Mouse (Mus musculus) erythroblast, adult 5-6 weeks (primary cell): Measurements from ENCODE around the gene Hebp1. TPM values are rescaled to one million over a fixed set of nuclear protein-coding genes. Genes with fewer than 3 reads are reported as not detected.
A peak's percentile ranks its signal among the peaks of the same experiment; 100 is the strongest.

Experiments
- ATAC-seq: replicated peaks from 2 replicates; pipeline ENCODE4 v1.8.0; 2016; ENCODE audit warnings: moderate number of reproducible peaks, mild to moderate bottlenecking, moderate TSS enrichment, inconsistent platforms; ENCODE audit not compliant: poor library complexity, low FRiP score, severe bottlenecking
- total RNA-seq, 2 experiments: library from RNA; stranded (forward) in 1 of 2; stranded (reverse) in 1 of 2; fragments of 150-400 nt in 1 of 2; fragments of 200-764, 138-1000 nt in 1 of 2; gene quantifications; 2 replicates each; pipeline versions ENCODE4 v1.2.3 to v1.2.4; 2015 to 2017; ENCODE audit warnings: low replicate concordance in 2 of 2

Gene Hebp1
- 72.1 and 87.8 TPM in 2 replicates for total RNA-seq (2015; ENCODE audit: low replicate concordance)
- 143 and 274 TPM in 2 replicates for total RNA-seq (2017; ENCODE audit: low replicate concordance)

DNA sequence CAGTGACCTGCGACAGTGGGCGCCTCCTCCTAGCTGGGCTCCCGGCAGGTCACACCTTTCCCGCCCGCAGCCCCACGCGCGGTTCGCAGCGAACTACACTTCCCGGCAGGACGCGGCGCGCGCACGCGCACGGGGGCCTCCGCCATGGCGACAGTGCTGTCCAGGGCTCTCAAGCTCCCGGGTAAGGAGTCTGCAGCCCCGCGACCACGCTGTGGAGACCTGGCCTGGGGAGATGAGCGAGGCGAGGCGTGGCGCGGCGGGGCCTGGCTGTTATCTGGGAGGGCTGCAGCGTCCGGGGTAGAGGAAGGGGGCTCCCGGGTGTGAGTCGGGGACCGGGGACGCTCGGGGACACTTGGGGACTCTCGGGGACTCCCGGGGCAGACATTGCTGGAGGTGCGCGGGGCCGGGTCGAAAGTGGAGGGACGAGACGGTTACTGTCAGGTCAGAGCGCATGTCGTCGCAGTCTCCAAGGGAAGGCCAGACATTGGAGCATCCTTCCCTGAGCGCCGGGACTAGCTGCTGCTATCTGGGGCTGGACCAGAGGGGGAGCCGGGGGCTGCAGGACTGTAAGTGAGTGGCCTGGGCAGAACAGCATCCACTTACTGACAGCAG is at the start of gene Hebp1, which contains the start of gene Fam234b:
Hebp1 (minus strand) TSS at position 102 of the 612 bp plus-strand sequence.
Fam234b (plus strand) TSS at position 57 of the 612 bp plus-strand sequence.
- peak; percentile 60 for ATAC-seq

DNA sequence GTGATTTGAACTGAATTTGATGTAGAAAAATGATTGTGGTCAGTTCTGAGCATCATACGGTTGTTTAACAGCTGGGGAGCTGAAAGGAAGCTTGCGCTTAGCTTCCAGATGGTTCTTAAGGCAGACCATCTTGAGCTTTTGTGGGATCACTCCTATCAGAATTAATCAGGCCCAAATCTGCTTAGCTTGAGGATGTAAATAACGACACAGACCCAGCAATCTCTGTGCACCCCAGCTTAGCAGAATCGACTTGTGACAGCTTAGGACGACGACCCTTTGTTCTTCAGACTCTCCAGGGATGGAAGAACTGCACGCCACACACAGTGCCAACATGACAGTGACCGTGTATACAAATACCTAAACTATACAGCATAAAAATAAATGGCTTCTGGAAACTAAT is 47.8 kb upstream of the Hebp1 start:
- ATAC-seq = no peak

DNA sequence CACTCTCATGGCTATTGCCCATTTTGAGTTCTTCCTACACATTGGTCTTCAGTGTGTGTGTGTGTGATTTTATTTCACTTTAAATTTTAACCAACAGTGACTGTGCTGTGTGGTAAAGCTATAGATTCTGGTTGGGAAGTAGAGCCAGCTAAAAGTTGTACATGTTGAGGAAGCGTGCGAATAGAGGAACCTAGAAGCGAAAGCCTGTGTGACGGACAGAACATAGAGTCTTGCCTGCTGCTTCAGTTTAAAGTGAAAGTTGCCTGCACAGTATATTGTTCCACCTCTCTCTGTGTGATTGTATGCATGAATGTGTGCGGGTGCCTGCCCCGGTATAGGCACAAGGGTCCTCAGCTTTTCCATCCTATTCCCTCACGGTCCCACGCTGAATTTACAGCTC is 42.5 kb upstream of the Hebp1 start:
- no peak for ATAC-seq

DNA sequence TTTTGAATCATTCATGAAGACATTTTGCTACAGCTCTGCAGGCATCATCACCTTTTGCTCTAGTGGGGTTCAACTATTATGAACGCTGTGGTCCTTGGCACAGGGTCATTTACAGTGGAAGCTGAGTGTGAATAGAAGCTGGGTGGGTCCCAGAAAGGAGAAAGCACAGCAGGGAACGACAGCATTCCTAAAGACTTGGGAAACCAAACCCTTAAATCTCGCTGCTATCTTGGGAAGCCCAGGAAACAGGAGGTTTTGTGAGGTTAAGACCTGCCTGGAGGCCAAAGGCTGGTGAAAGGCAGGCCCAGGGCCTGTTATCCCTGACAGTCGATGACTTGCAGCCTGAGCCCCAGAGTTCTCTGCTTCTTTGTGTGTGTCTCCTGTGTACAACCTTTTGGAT is 40.4 kb upstream of the Hebp1 start:
- ATAC-seq = no peak

DNA sequence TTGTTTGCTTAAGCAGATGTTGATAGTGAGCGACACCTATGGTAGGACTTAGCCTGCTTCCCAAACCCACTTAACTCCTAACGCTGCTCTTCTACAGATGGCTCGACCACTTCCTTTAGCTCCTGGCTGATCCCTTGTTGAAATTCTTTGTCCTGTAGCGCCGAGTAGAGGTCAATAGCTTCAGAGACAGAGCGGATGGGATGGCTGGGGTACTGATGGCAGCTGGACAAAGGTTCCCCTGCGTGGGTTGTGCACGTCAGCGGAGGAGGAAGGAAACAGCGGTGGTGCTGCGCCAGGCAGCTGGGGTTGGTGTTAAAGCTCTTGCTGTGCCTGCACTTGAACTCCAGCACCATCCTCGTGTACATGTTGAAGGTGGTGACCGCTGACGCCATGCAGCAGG is 39.5 kb upstream of the Hebp1 start:
- ATAC-seq = no peak

DNA sequence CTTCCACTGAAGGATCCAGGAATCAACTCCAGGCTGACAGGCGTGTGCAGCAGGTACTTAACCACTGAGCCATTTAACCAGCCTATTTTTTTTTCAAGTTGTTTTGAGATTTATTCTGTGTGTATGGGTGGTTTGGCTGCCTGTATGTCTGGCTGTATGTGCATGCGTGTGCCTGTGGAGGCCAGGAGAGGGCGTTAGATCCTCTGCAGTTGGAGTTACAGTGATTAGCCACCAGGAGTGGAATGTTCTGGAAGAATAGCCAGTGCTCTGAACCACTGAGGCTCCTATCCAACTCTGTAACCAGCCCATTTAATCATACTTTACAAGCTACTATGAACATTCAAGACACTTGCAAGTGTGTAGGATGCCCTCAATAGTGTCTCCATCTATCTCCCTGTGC is 38.8 kb upstream of the Hebp1 start:
- no peak for ATAC-seq

DNA sequence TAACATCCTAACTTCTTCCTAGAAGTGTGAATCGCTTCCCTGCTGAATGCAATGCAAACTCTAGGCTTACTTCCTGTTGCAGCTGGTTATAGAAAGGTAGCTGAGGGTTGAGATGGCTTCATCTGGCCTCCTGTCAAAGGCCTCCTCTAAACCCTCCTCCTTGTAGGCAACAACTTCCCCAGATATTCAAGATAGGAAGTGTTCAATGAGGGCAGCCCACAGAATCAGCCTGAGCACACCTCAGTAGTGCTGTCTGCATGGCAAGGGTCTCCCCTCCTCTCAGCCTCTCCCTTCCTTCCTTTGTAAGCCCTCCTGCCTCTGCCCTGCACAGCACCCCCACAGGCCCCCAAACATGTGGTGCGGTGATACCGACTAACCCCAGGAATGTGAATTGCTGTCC is 37.9 kb upstream of the Hebp1 start:
- no peak for ATAC-seq

DNA sequence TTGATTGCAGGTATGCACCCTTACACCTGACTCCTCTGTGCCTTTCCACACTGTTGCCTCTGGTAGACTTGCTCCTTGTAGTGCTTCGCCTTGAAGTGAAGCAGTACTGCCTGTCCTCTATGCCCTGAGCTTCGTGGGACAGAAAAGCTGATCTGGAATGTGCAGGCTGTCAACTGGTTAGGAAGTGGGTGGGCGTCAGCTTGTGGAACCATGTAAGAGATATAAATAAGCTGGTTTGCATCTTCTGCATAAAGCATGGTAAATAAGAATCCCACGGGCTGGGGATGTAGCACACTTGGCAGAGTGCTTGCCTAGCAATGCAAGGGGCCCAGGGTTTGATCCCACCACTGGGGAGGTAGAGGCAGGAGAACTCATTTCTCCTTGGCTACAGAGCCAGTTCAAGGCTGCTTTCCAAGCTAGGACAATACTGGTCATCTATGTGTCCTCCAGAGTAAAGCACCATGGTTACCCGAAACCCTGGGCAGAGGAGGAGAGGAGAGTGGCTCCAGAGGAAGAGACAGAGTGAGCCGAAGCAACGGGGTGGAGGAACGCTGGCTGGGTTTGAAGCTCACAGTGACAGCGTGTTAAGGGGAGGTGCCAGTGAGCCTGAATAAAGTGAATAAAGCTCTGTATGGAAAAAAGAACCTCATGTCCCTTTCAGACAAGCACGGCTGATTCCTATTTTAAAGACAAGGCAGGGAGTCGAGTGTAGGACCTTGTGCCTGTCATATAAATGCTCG is 34.8 kb upstream of the Hebp1 start:
- ATAC-seq = no peak

DNA sequence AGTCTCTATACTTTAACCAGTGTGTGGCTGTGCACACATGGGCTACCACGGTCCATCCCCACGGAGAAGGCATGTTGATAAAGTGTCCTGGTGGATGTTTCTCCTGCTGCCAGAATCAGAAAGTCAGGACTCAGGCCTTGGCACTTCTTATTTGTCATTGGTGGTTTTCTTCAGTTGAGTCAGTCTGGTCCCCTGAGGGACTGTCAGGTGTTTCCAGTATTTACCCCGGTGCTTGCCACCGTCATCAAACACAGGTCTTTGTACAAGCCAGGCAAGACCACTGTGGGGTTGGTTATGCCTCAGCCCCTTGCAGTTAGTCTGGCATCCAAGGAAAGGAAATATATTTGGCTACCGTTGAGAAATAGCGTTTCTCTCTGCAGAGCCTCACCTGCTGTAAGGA is 32.8 kb upstream of the Hebp1 start:
- no peak for ATAC-seq

DNA sequence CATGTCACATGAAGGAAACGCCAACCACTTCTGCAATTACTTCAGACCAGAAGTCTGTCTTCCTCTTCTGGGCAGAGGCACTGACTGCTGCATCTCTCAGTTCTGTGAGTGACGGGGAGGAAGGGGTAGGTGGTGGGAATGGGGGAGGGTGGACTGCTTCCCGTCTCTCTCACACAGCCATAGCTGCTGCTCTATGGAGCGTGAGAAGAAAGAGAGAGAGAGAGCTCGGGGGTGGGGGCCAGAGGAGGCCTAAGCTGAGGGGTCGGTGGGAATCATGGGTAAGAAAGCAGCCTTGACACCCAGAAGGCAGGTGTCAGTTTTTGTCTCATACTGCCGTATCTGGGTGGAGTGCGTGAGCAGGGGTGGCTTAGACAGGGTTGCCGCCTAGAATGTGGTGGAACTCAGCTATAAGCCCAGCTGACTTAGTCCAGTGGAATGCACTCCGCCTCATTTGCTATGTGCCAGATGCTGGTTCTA is 30.7 kb upstream of the Hebp1 start:
- ATAC-seq = no peak

DNA sequence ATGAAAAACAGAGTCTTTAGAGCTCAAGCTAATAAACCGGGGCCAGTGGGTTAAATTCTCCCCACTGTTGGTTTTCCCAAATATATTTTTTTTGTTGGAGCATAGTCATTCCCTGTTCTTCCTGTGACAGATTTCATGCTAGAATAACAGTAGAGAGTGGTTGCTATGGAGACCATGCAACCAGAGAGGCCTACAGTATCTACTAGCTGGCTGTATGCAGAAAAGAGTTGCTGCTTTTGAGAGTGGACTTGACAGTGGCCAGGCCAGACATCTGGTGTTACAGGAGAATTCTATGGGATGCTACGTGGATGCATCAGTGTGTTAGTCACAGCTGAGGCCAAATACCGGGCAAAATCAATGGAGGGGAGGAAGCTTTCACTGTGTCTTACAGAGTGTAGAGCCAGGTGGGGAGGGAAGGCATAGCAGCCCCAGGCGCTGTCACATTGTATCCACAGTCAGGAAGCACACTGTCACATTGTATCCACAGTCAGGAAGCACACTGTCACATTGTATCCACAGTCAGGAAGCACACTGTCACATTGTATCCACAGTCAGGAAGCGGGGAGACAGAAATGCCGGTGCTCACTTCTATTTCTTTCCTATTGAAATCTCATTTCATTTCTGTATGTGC is 26.1 kb upstream of the Hebp1 start:
- ATAC-seq = no peak

DNA sequence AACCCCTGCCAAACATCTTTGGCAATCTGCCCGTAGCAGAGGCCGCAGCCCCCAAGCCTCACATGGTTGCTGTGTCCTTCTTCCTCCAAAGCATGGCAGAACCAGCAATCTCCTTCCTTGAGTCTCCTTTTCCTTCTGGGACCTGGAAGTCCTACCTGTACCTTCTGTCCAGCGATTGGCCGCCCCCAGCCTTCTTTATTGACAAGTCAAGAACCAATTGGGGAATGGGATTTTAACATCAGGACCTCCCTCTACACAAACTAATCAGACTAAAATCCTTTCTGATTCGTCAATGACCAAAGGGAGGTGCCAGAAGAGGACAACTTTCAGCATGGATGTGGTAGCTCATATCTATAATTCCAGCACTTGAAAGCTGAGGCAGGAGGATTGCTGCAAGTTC is 22.1 kb upstream of the Hebp1 start:
- no peak for ATAC-seq

DNA sequence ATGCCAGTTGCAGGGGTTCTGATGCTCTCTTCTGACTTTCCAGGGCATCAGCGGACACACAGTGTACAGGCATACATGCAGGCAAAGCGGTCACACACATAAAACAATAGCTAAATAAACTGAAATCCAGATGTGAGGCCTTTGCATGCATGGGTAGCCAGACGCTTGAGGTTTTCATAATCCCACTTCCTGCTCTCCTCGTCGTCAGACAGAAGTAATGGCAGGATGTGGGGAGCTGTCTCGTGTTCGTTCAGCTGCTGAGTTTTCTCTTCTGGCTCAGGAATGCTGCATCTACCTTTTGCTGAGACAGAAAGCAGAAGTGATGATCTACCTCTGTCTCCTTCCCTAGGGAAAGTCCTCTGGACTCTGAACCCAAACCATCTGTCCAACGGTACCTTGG is 20.5 kb upstream of the Hebp1 start:
- ATAC-seq = no peak

DNA sequence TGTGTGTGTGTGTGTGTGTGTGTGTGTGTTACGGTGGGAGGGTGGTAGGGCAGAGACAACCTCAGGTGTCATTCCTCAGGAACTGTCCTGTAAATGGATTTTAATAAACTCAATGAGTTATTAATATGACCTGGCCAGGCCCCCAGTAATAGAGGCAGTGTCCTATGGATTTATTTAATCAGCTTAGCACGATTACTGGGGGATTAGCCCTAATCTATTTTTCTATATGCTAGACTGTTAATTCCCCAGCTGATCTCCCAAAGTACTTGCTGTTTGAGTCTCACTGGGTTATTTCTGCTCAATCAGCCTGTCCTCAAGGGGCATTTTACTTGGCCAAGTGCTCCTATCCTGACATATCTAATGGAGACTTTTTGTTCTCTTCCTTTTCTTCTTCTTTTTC is 14.8 kb upstream of the Hebp1 start:
- ATAC-seq = no peak

DNA sequence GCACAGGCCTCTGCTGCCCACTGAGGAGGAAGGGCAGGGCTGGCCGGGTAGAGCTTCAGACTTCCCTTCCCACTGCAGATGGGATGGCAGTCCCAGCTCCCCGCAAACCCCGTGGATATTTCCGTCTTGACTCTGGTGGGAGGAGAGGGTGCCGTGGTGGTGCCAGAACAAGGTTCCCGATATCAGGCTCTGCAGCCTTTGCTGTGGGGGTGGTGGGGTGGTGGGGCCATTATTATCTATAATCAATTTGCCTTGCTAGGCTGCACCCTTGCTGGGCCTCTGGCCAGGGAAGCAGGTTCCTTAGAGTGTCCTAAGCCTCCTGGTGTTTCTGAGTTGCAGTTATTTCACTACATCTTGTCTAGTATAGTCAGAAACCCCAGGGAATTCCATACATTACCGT is 13.3 kb upstream of the Hebp1 start:
- no peak for ATAC-seq

DNA sequence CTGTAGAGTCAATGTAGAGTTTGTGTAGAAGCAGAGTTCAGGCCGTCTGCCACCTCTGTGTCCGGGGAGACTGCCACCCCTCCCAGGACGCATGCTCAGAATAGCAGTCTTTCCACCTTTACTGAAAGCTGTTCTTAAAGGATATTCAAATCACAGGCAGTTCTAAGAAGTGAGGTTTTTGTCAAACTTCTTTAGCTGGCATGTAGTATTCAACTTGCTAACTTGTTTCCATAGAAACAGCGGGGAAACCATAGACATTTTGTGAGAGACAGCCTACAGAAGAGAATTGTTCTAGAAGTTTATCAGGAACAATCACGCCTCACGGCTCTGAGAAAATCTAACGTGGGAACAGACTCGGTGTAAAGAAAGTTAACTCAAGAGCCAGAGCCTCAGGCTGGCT is 9.1 kb upstream of the Hebp1 start:
- ATAC-seq = no peak

DNA sequence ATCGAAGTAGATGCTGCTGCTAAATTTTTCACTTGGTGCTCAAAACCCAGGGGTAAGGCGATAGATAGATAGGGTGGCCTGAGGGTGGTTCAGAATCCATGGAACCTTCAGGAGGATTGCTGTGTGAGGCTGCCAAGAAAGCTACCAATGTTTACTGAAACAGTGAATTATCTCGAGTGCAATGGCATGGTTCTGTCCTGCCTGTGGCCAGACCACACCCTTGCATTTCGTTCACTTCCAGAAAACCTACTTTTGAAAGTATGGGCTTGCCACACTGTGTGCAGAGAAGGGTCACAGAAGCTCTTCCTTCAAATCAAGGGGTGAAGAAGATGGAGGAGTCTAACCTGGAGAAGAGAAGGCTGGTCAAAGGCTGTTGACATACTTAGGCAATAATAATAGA is 8.0 kb upstream of the Hebp1 start:
- peak; percentile 52 for ATAC-seq

DNA sequence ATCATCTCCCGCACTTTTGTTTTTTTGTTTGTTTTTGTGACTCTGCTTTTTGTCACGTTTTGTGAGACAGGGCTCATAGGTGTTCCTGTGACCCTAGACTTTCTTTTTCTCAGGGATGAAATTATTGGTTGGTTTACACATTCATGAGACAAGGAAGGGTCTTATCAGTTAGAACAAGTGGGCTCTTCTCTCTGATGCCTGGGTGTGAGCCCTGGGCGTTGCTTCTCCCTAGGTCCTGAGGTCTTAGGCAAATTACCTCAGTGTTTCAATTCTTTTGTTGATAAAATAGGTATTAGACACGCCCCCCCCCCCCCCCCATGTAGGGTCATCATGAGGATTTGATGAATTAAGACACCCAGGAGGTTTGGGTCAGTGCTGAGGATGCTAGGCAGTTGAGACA is 7.0 kb upstream of the Hebp1 start:
- ATAC-seq = no peak

DNA sequence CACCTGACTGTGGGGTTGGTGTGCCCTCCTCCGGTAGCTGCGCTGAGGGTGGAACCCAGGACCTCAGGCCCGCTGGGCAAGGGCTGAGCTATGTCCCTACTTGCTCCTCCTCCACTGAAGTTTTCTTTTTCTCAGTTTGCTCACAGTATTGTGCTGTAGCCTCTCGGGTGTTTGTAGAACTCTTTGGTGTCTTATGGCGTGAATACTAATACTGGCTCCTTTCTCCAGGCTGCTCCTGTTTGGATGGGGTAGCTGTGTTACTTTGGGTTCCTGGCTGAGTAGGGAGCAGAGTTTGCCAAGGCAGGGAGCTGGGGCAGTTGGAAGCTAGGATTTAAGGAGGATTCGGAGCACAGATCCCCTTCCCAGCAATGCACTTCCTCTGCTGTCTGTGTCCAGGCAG is 5.9 kb upstream of the Hebp1 start:
- ATAC-seq = no peak

DNA sequence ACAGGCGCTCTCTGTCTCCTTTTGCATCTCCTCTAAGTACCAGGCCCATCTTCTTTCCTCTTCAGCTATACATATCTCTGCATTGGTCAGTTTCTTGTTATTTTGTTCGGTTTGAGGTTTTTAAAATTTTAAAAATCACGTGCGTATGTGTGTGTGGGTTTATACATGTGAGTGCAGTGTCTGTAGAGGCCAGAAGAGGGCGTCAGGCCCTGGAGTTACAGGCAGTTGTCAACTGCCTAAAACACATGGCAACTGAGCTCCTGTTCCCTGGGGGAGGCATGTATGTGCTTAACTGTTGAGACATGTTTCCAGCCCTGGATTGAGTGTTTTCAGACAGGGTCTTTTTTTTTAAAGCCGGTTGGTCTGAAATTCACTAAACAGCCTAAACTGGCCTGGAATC is 4.8 kb upstream of the Hebp1 start:
- no peak for ATAC-seq
